Comparison of ENCODE assay signal across 30 mouse cellular contexts in the genomic region with DNA sequence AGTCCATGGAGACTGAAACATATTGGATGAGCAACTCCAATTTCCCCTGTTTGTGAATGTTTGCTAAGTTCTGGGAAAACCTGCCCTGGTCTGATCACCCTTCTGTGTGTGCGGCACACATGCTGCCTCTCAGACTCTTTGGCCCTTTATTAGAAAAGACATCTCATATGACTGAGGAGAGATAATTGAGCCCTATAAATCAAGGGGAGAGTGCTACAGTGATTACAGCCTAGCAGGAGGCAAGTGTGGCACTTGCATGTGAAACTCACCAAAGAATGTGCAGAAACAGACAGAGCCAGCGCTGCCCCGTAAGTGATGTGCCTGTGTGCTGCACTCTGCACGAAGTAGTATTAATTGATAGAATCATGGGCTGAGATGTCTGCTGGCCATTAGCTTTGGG.
DNase-seq lines count a peak whose midpoint lies in the region; ATAC-seq and TF ChIP-seq lines count a peak whose summit lies in the region.
"Had no signal": no experiment of that assay in that cellular context is flagged by ENCODE, and none has a peak within 500 bp of the region (broad histone marks: within the 10 kb centered on the region; RNA-seq: fewer than 3 reads in every experiment).

No protein-coding gene starts in this region.

- no peak for DNase-seq in heart, adult 18-20 months
- DNase-seq in left cerebral cortex, adult 2 months (ENCODE audit: extremely low spot score in 1 of 2, low spot score in 2 of 2): no peak
- DNase-seq in left cerebral cortex, adult 18-20 months (ENCODE audit: low spot score in 2 of 2): no peak
- peak; percentile 30 for DNase-seq in hindlimb bud, embryonic 11.5 days (ENCODE audit: extremely low spot score, low read depth, low spot score)
- DNase-seq in cerebellum, postnatal 36 days: no peak
- DNase-seq: adrenal gland, adult 8-10 months; cerebellum, adult 8-10 months; cerebellum, postnatal 25 days; embryo, embryonic 11 days; gastrocnemius, postnatal 14 days; heart, postnatal 36 days; kidney, adult 11 months; kidney, postnatal 10 days; layer of hippocampus, adult 9-11 months; liver, postnatal 0 days; lung, postnatal 36 days; right cerebral cortex, postnatal 25 days; thymus, postnatal 4 days had no signal

- peaks cover 26% of the 10 kb centered on the region for H3K4me1 ChIP-seq in heart, embryonic 13.5 days
- H3K4me1 ChIP-seq in neural tube, embryonic 15.5 days: peaks cover 25% of the 10 kb centered on the region
- H3K4me1 ChIP-seq: liver, embryonic 12.5 days had no signal

- no peak overlapping the region for H3K4me2 ChIP-seq in heart, embryonic 13.5 days
- H3K4me2 ChIP-seq in neural tube, embryonic 15.5 days: no peak overlapping the region
- H3K4me2 ChIP-seq: forebrain, embryonic 12.5 days; heart, embryonic 15.5 days; hindbrain, embryonic 13.5 days; liver, embryonic 12.5 days; midbrain, embryonic 12.5 days had no signal

- no peak for TF ChIP-seq CTCF in left cerebral cortex, adult 2 months (IDR thresholded peaks at IDR 0.05)

- no peaks in the 10 kb centered on the region for H3K36me3 ChIP-seq in heart, embryonic 13.5 days
- H3K36me3 ChIP-seq in neural tube, embryonic 15.5 days: no peaks in the 10 kb centered on the region
- H3K36me3 ChIP-seq: forebrain, embryonic 12.5 days; heart, embryonic 15.5 days; hindbrain, embryonic 13.5 days; liver, embryonic 12.5 days; midbrain, embryonic 12.5 days had no signal

- intact Hi-C loops in left cerebral cortex, adult 2 months (cut with DNase I): no loop called here

- ATAC-seq in heart, embryonic 13.5 days (ENCODE audit: extremely low read depth, insufficient number of reproducible peaks, low FRiP score, low TSS enrichment): no peak
- peak; percentile 65 for ATAC-seq in neural tube, embryonic 15.5 days (ENCODE audit: low FRiP score)
- ATAC-seq: inflammation-experienced regulatory T-cells, adult 6 months; liver, embryonic 12.5 days; liver, postnatal 0 days had no signal

- WGBS in heart, embryonic 13.5 days: 76% methylated on average over 4 of the region's 4 CpGs
- WGBS in neural tube, embryonic 15.5 days: 38% methylated on average over 4 of the region's 4 CpGs

- H3K9ac ChIP-seq in heart, embryonic 13.5 days: no peak overlapping the region
- H3K9ac ChIP-seq in neural tube, embryonic 15.5 days (replicated peaks): no peak overlapping the region; the same call in 1 of the 2 replicates
- H3K9ac ChIP-seq: forebrain, embryonic 12.5 days; heart, embryonic 15.5 days; hindbrain, embryonic 13.5 days; liver, embryonic 12.5 days; liver, postnatal 0 days; midbrain, embryonic 12.5 days had no signal

- 0 out of 2 replicates have a peak overlapping the region, but pooled peaks have one; percentile 1 for H3K27ac ChIP-seq in heart, embryonic 13.5 days (replicated peaks)
- H3K27ac ChIP-seq in left cerebral cortex, adult 2 months: peak overlapping the region; percentile 26; the same call in 1 of the 2 replicates
- peak overlapping the region; percentile 37; the same call in 1 of the 2 replicates for H3K27ac ChIP-seq in neural tube, embryonic 15.5 days (replicated peaks)
- H3K27ac ChIP-seq: forebrain, embryonic 12.5 days; heart, adult 2 months; heart, embryonic 15.5 days; hindbrain, embryonic 13.5 days; liver, embryonic 12.5 days; midbrain, embryonic 12.5 days had no signal

- no peaks in the 10 kb centered on the region for H3K9me3 ChIP-seq in heart, embryonic 13.5 days
- H3K9me3 ChIP-seq in neural tube, embryonic 15.5 days (replicated peaks): no peaks in the 10 kb centered on the region
- H3K9me3 ChIP-seq: forebrain, embryonic 12.5 days; heart, embryonic 15.5 days; hindbrain, embryonic 13.5 days; liver, embryonic 12.5 days; midbrain, embryonic 12.5 days had no signal

- no peak overlapping the region for H3K4me3 ChIP-seq in heart, embryonic 13.5 days
- no peak overlapping the region for H3K4me3 ChIP-seq in left cerebral cortex, adult 2 months
- no peak overlapping the region for H3K4me3 ChIP-seq in neural tube, embryonic 15.5 days (replicated peaks)
- H3K4me3 ChIP-seq: erythroblast, embryonic 14.5 days; forebrain, embryonic 12.5 days; heart, adult 2 months; heart, embryonic 15.5 days; hindbrain, embryonic 13.5 days; liver, embryonic 12.5 days; midbrain, embryonic 12.5 days; myocyte had no signal

- H3K27me3 ChIP-seq in heart, embryonic 13.5 days (replicated peaks): no peaks in the 10 kb centered on the region
- no peaks in the 10 kb centered on the region for H3K27me3 ChIP-seq in neural tube, embryonic 15.5 days (replicated peaks)
- H3K27me3 ChIP-seq: CH12.LX; forebrain, embryonic 12.5 days; heart, embryonic 15.5 days; hindbrain, embryonic 13.5 days; liver, embryonic 12.5 days; midbrain, embryonic 12.5 days had no signal
